Mouse (Mus musculus): Measurements from ENCODE around the gene Prima1.

Gene Prima1

DNA sequence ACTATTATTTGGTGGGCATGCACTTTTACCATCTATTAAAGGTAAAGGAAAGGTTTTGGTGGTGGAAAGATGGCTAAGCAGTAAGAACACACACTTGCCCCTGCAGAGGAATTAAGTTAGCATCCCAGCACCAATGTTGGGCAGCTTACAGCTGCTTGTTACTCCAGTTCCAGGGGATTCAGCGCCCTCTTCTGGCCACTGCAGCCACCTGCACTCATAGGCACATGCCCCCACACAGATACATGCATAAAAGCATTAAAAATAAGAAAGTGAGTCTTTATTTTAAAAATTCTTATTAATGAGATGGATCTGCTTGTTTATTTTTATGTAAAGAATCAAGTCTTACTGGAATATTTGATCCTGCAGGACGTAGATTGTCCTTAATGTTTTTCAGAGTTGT, 87.0 kb downstream of the Prima1 start:
- DNase-seq (ENCODE audit: low spot score), result no peak

DNA sequence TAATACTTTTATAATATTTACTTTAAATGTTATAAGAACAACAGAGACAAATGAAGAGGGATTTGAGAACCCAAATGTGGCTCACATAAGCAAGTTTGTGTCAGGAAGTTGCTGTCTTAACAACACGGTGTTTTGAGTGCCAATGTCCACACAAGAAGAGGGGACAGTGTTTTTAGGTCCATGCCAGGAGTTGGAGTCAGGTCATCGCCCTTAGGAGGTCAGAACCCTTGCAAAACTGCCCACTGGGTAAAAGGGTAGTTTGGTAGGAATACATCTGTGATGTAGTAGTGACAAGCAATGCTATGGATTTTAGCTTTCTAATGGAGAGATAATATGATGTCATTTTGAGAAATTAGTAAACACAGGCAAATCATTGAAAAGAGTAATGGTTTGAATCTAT, 91.7 kb downstream of the Prima1 start:
- no peak for DNase-seq (ENCODE audit: low spot score)

All from urinary bladder, postnatal 10 days (tissue).